Mouse (Mus musculus) common myeloid progenitor, adult 5-6 weeks (primary cell): ENCODE results near the gene Aldh1a7. TPM values are rescaled to one million over a fixed set of nuclear protein-coding genes. Genes with fewer than 3 reads are reported as not detected.

Experiments
- ATAC-seq: replicated peaks from 2 replicates; pipeline ENCODE4 v1.8.0; 2016; ENCODE audit warnings: low read depth, mild to moderate bottlenecking, moderate TSS enrichment, inconsistent platforms; ENCODE audit not compliant: poor library complexity, severe bottlenecking
- total RNA-seq: library from RNA; stranded (forward); fragments of 200-1000, 187-1606 nt; gene quantifications from 2 replicates; pipeline ENCODE4 v1.2.3, GENCODE M21; 2017

Gene Aldh1a7
- total RNA-seq, result 17.1 and 18.0 TPM in 2 replicates

- peak; percentile 97 for ATAC-seq
These were observed at the start of gene Aldh1a7 for GRCm38 (mm10) chr19:20727381-20727780. Gene Aldh1a7 (minus strand): TSS chr19:20727562.

GRCm38 (mm10) chr19:20775681-20776080 is 48.3 kb upstream of the Aldh1a7 start:
- ATAC-seq, result no peak

GRCm38 (mm10) chr19:20773941-20774340 is 46.6 kb upstream of the Aldh1a7 start:
- no peak for ATAC-seq

GRCm38 (mm10) chr19:20764214-20764613 is 36.9 kb upstream of the Aldh1a7 start:
- ATAC-seq, result peak; percentile 77

- ATAC-seq, result peak; percentile 83
These were observed 34.5 kb upstream of the Aldh1a7 start for GRCm38 (mm10) chr19:20761675-20762426.

- ATAC-seq, result peak; percentile 37
These were observed 33.8 kb upstream of the Aldh1a7 start for GRCm38 (mm10) chr19:20761119-20761518.

GRCm38 (mm10) chr19:20744630-20745029 is 17.3 kb upstream of the Aldh1a7 start:
- ATAC-seq, result no peak

GRCm38 (mm10) chr19:20728278-20728677 is 916 bp upstream of the Aldh1a7 start:
- 0 out of 2 replicates have a peak, but pooled peaks have one; percentile 37 for ATAC-seq

- no peak for ATAC-seq
These were observed 4.4 kb downstream of the Aldh1a7 start for GRCm38 (mm10) chr19:20722913-20723312.

GRCm38 (mm10) chr19:20720298-20720697 is 7.1 kb downstream of the Aldh1a7 start:
- no peak for ATAC-seq

GRCm38 (mm10) chr19:20715617-20716016 is 11.7 kb downstream of the Aldh1a7 start:
- ATAC-seq, result no peak

GRCm38 (mm10) chr19:20715093-20715492 is 12.3 kb downstream of the Aldh1a7 start:
- no peak for ATAC-seq

- no peak for ATAC-seq
These were observed 12.8 kb downstream of the Aldh1a7 start for GRCm38 (mm10) chr19:20714543-20714942.

GRCm38 (mm10) chr19:20707159-20707558 is 20.2 kb downstream of the Aldh1a7 start:
- ATAC-seq, result peak; percentile 52

GRCm38 (mm10) chr19:20706747-20707146 is 20.6 kb downstream of the Aldh1a7 start:
- ATAC-seq, result peak; percentile 79

GRCm38 (mm10) chr19:20702074-20702473 is 25.3 kb downstream of the Aldh1a7 start:
- ATAC-seq, result no peak

- no peak for ATAC-seq
These were observed 49.5 kb downstream of the Aldh1a7 start for GRCm38 (mm10) chr19:20677697-20678355.

- no peak for ATAC-seq
These were observed 73.1 kb downstream of the Aldh1a7 start for GRCm38 (mm10) chr19:20654141-20654873.

- no peak for ATAC-seq
These were observed 74.2 kb downstream of the Aldh1a7 start for GRCm38 (mm10) chr19:20653082-20653676.

GRCm38 (mm10) chr19:20650008-20650407 is 77.4 kb downstream of the Aldh1a7 start:
- no peak for ATAC-seq
